Mouse (Mus musculus) ovary, postnatal 36 days (tissue): Measurements from ENCODE around the gene B020031M17Rik.
"Not testable (repeated sequence)": the region's sequence is repeated elsewhere in the genome, so short reads cannot be mapped to it uniquely, and the experiment has no call there.

Experiments
- DNase-seq: peaks from one replicate; pipeline ENCODE4 v3.0.0; 2022; ENCODE audit warnings: low spot score, mixed read lengths

The B020031M17Rik gene

GRCm38 (mm10) chr13:119950706-119951105, at the start of gene B020031M17Rik:
Gene B020031M17Rik (minus strand): TSS chr13:119950806.
- DNase-seq: not testable (repeated sequence)

- DNase-seq: not testable (repeated sequence)
Measured at GRCm38 (mm10) chr13:119999215-119999614, 48.6 kb upstream of the B020031M17Rik start.

- not testable (repeated sequence) for DNase-seq
Measured at GRCm38 (mm10) chr13:119998442-119999086, 48.0 kb upstream of the B020031M17Rik start.

GRCm38 (mm10) chr13:119991917-119992496, 41.4 kb upstream of the B020031M17Rik start:
- DNase-seq: not testable (repeated sequence)

GRCm38 (mm10) chr13:119991264-119991663, 40.7 kb upstream of the B020031M17Rik start:
- DNase-seq: not testable (repeated sequence)

GRCm38 (mm10) chr13:119969163-119969562, 18.6 kb upstream of the B020031M17Rik start:
- DNase-seq: not testable (repeated sequence)

GRCm38 (mm10) chr13:119968193-119968592, 17.6 kb upstream of the B020031M17Rik start:
- not testable (repeated sequence) for DNase-seq

- DNase-seq: peak; percentile 5
Measured at GRCm38 (mm10) chr13:119965968-119966367, 15.4 kb upstream of the B020031M17Rik start.

GRCm38 (mm10) chr13:119965302-119965952, 14.8 kb upstream of the B020031M17Rik start:
- not testable (repeated sequence) for DNase-seq

GRCm38 (mm10) chr13:119962856-119963255, 12.2 kb upstream of the B020031M17Rik start:
- DNase-seq: not testable (repeated sequence)

GRCm38 (mm10) chr13:119955567-119955966, 5.0 kb upstream of the B020031M17Rik start:
- DNase-seq: not testable (repeated sequence)

- DNase-seq: not testable (repeated sequence)
Measured at GRCm38 (mm10) chr13:119955089-119955488, 4.5 kb upstream of the B020031M17Rik start.

- not testable (repeated sequence) for DNase-seq
Measured at GRCm38 (mm10) chr13:119929172-119929571, 21.4 kb downstream of the B020031M17Rik start, which contains the start of gene Gm21761. Gene Gm21761 (minus strand): TSS chr13:119929272.

GRCm38 (mm10) chr13:119924597-119925340, 25.8 kb downstream of the B020031M17Rik start:
- not testable (repeated sequence) for DNase-seq

GRCm38 (mm10) chr13:119916966-119917722, 33.5 kb downstream of the B020031M17Rik start:
- DNase-seq: not testable (repeated sequence)

GRCm38 (mm10) chr13:119916449-119916848, 34.2 kb downstream of the B020031M17Rik start:
- not testable (repeated sequence) for DNase-seq
